Mouse (Mus musculus) liver, embryonic 13.5 days (tissue): ENCODE measurements at regions not wholly inside any gene's neighbourhood (a gene's known extent, or its start where the extent isn't known, plus 50 kb on each side); places are given as distances from the start of the nearest gene placed in this dataset.

Experiments used
- ATAC-seq: fragments of 200-750 bp; cut with Nextera tagmentation; 2 replicates; pipeline ENCODE4 v1.8.0; 2017; ENCODE audit warnings: low read depth, mild to moderate bottlenecking, moderate number of reproducible peaks, moderate library complexity
- DNase-seq: peaks from one replicate; pipeline ENCODE4 v3.0.0; 2022
- H3K27ac ChIP-seq: fragments of 300-500 bp; sonication (generic); 2 replicates; pipeline ENCODE4 v1.5.1; 2015; ENCODE audit warnings: moderate library complexity, mild to moderate bottlenecking, inconsistent platforms
- H3K27me3 ChIP-seq: fragments of 300-500 bp; sonication (generic); 2 replicates; pipeline ENCODE4 v1.6.1; 2015; ENCODE audit warnings: mild to moderate bottlenecking, inconsistent platforms
- H3K36me3 ChIP-seq: fragments of 300-500 bp; sonication (generic); 2 replicates; pipeline ENCODE4 v1.6.1; 2015; ENCODE audit warnings: mild to moderate bottlenecking, inconsistent platforms
- H3K4me1 ChIP-seq: fragments of 300-500 bp; sonication (generic); replicated peaks from 2 replicates; pipeline ENCODE4 v1.6.1; 2015; ENCODE audit warnings: inconsistent platforms
- H3K4me2 ChIP-seq: fragments of 300-500 bp; sonication (generic); 2 replicates; pipeline ENCODE4 v1.6.1; 2015; ENCODE audit warnings: inconsistent platforms, mild to moderate bottlenecking, moderate library complexity
- H3K4me3 ChIP-seq: fragments of 300-500 bp; sonication (generic); replicated peaks from 2 replicates; pipeline ENCODE4 v1.5.1; 2015; ENCODE audit warnings: mild to moderate bottlenecking, inconsistent platforms
- H3K9ac ChIP-seq: fragments of 300-500 bp; sonication (generic); 2 replicates; pipeline ENCODE4 v1.6.1; 2015; ENCODE audit warnings: mild to moderate bottlenecking, inconsistent platforms
- H3K9me3 ChIP-seq: fragments of 300-500 bp; sonication (generic); replicated peaks from 2 replicates; pipeline ENCODE4 v1.6.1; 2016; ENCODE audit warnings: inconsistent platforms
- WGBS: fragments of 180-500 bp; shearing (Covaris S2); methylation state at CpG from one replicate; pipeline ENCODE4 v1.1.7; 2015; ENCODE audit not compliant: insufficient replicate concordance; 5-methylcytosine and 5-hydroxymethylcytosine counted together

GRCm38 (mm10) chr2:114911845-114912500 lies 257.2 kb upstream of the Dph6 start:
- Histone ChIP-seq H3K4me2 (no peak overlapping the region), H3K4me1 (no peaks in the 10 kb centered on the region), H3K9me3 (no peaks in the 10 kb centered on the region), H3K9ac (no peak overlapping the region), H3K27me3 (no peaks in the 10 kb centered on the region), H3K36me3 (no peaks in the 10 kb centered on the region), H3K4me3 (no peak overlapping the region), H3K27ac (no peak overlapping the region)
- 64% methylated on average over 7 of the region's 7 CpGs for WGBS
- DNase-seq (no peak), ATAC-seq (no peak)

GRCm38 (mm10) chr2:114915025-114915690 lies 260.4 kb upstream of the Dph6 start:
- no peak overlapping the region for H3K4me3 ChIP-seq
- no peak for ATAC-seq
- DNase-seq, result no peak

GRCm38 (mm10) chr2:114918420-114919332 lies 263.9 kb upstream of the Dph6 start:
- WGBS, result 69% methylated on average over 16 of the region's 16 CpGs
- Histone ChIP-seq H3K9ac (no peak overlapping the region), H3K4me2 (no peak overlapping the region), H3K36me3 (no peaks in the 10 kb centered on the region), H3K27me3 (no peaks in the 10 kb centered on the region), H3K9me3 (no peaks in the 10 kb centered on the region), H3K4me3 (no peak overlapping the region), H3K27ac (no peak overlapping the region), H3K4me1 (no peaks in the 10 kb centered on the region)
- ATAC-seq, result no peak
- DNase-seq, result no peak

More at GRCm38 (mm10) chr2:114915025-114915690, 260.4 kb upstream of the Dph6 start:
- Histone ChIP-seq H3K4me2 (no peak overlapping the region), H3K27ac (no peak overlapping the region), H3K9me3 (no peaks in the 10 kb centered on the region), H3K27me3 (no peaks in the 10 kb centered on the region), H3K4me1 (no peaks in the 10 kb centered on the region), H3K36me3 (no peaks in the 10 kb centered on the region), H3K9ac (no peak overlapping the region)
- 64% methylated on average over 6 of the region's 6 CpGs for WGBS

- Histone ChIP-seq H3K4me1 (no peaks in the 10 kb centered on the region), H3K27ac (no peak overlapping the region), H3K4me2 (no peak overlapping the region), H3K9me3 (no peaks in the 10 kb centered on the region), H3K27me3 (no peaks in the 10 kb centered on the region), H3K9ac (no peak overlapping the region), H3K4me3 (no peak overlapping the region), H3K36me3 (no peaks in the 10 kb centered on the region)
- 49% methylated on average over 2 of the region's 2 CpGs for WGBS
- no peak for DNase-seq
- ATAC-seq, result no peak
Measured at GRCm38 (mm10) chr2:114923911-114924310, 269.1 kb upstream of the Dph6 start.

DNA sequence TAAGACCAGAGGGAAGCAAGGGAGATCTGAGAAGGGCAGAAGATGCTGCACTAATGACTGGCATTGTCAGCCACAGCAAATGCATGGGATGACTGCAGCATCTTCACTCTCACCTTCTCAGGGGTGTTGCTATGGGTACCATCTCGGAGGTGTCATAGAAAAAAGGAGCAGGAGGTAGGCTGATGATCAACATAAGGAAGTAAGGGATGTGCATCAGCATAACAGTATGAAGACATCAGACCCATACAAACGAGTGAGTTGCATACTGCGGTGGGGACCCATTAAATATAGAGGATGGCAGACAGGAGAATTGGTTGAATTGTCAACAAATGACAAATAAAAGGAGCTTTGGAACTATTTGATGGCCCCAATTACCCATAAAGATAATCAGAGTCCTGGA lies 280.7 kb upstream of the Dph6 start:
- no peaks in the 10 kb centered on the region for H3K36me3 ChIP-seq
- no peak for ATAC-seq
- H3K27ac ChIP-seq, result no peak overlapping the region
- no peak overlapping the region for H3K4me3 ChIP-seq
- H3K4me2 ChIP-seq, result no peak overlapping the region
- no peak overlapping the region for H3K9ac ChIP-seq
- no peaks in the 10 kb centered on the region for H3K27me3 ChIP-seq
- no peaks in the 10 kb centered on the region for H3K9me3 ChIP-seq
- no peak for DNase-seq
- WGBS, result 43% methylated on average over 3 of the region's 3 CpGs
- H3K4me1 ChIP-seq, result no peaks in the 10 kb centered on the region

DNA sequence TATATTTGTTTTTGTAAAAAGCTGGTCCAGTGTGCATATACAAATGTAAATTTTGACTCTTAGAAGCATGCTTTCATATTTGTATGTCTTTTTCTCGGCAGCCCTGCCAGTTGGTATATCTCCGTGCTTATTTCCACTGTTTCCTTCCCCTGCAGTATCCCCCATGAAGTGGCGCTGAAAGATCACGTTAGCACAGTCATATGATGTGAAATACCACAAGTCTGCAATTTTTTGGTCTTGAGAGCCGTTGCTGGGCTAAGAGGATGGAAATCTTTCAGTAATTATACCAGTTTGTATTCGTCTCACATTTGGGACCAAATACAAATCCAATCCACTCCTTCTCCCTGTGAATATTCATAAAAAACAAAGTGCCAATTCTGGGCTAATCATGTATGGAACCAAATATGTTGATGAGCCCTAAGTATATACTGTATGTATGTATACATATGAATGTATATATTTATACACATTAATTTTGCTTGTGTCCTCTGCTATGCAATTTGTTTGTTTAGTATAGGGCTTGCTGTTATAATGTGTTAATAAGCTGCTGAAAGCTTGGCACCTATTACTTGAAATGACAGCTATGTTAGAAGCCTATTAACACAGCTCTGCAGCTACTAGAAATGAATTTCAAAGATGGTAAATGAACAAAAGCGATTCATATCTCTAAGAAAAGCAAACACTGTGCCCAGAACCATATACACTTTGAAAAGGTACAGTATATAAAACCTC lies 283.8 kb upstream of the Dph6 start:
- Histone ChIP-seq H3K27ac (no peak overlapping the region), H3K27me3 (no peaks in the 10 kb centered on the region), H3K9me3 (no peaks in the 10 kb centered on the region), H3K36me3 (no peaks in the 10 kb centered on the region), H3K9ac (no peak overlapping the region), H3K4me3 (no peak overlapping the region), H3K4me1 (no peaks in the 10 kb centered on the region), H3K4me2 (no peak overlapping the region)
- DNase-seq (no peak), ATAC-seq (no peak)
- WGBS, result 47% methylated on average over 7 of the region's 7 CpGs

GRCm38 (mm10) chr2:114966111-114966510 lies 311.3 kb upstream of the Dph6 start:
- Histone ChIP-seq H3K27ac (no peak overlapping the region), H3K4me1 (no peaks in the 10 kb centered on the region), H3K36me3 (no peaks in the 10 kb centered on the region), H3K4me3 (no peak overlapping the region), H3K4me2 (no peak overlapping the region), H3K9ac (no peak overlapping the region), H3K9me3 (no peaks in the 10 kb centered on the region), H3K27me3 (no peaks in the 10 kb centered on the region)
- DNase-seq (no peak), ATAC-seq (no peak)
- WGBS, result 52% methylated on average over 3 of the region's 3 CpGs

DNA sequence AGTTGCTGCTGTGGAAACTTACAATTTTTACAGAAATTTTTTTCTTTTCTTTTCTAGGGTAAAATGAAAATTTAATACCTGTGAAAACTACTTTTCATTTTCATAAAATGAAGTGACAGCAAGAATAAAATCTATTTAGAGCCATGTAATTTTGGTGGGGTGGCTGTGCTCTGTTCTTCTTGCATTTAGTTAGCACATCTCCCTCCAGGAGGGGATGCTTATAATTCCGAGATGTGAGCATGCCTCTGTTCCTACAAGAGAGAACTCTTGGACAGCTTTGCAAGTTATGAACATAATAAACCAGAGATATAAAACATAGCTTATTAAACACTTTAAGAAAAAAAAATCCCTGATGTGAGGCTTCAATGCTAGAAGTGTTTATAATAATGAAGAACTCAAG lies 313.9 kb upstream of the Dph6 start:
- Histone ChIP-seq H3K27me3 (no peaks in the 10 kb centered on the region), H3K36me3 (no peaks in the 10 kb centered on the region), H3K4me2 (no peak overlapping the region), H3K4me3 (no peak overlapping the region), H3K9me3 (no peaks in the 10 kb centered on the region), H3K4me1 (no peaks in the 10 kb centered on the region), H3K27ac (no peak overlapping the region), H3K9ac (no peak overlapping the region)
- ATAC-seq, result no peak
- no peak for DNase-seq
- 32% methylated on average over 1 of the region's 1 CpGs for WGBS

GRCm38 (mm10) chr2:114993419-114993818 lies 338.7 kb upstream of the Dph6 start:
- Histone ChIP-seq H3K4me3 (no peak overlapping the region), H3K9me3 (no peaks in the 10 kb centered on the region), H3K4me1 (no peaks in the 10 kb centered on the region), H3K4me2 (no peak overlapping the region), H3K27me3 (no peaks in the 10 kb centered on the region), H3K36me3 (no peaks in the 10 kb centered on the region), H3K9ac (no peak overlapping the region), H3K27ac (no peak overlapping the region)
- ATAC-seq (no peak), DNase-seq (no peak)

- Histone ChIP-seq H3K4me2 (no peak overlapping the region), H3K4me1 (no peaks in the 10 kb centered on the region), H3K9ac (no peak overlapping the region), H3K4me3 (no peak overlapping the region), H3K27ac (no peak overlapping the region), H3K27me3 (no peaks in the 10 kb centered on the region), H3K9me3 (no peaks in the 10 kb centered on the region), H3K36me3 (no peaks in the 10 kb centered on the region)
- ATAC-seq, result no peak
- 59% methylated on average over 2 of the region's 2 CpGs for WGBS
- DNase-seq, result no peak
Measured at GRCm38 (mm10) chr2:114993882-114994281, 339.1 kb upstream of the Dph6 start.

DNA sequence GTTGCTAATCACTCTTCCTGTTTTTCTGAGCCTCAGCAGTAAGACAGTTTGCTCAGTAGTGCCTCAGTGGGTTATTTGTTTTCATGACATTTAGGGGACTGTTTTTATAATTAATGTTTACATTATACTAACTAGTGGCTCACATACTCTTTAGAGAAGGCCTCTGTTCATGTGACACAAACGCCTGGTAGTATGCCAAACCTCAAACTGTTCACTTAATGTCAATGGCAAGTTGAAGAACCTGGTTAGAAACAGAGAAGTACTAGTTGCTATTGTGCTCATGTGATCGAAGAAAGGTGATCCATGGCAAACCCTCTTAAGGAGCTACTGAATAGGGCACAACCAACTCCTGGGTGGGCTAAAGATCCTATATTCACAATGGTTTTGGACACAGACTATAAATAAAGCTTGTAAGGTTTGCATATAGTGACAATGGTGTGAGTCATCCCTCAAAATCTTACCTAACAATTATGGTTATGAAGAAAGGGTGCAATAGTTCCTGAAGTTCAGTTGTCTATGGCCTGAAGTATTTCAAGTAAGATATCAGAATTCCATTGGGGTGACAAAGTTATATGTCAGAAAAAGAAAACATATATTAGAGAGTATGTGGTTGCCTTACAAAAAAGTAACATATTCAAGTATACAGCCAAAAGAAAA lies 340.1 kb upstream of the Dph6 start:
- H3K36me3 ChIP-seq, result no peaks in the 10 kb centered on the region
- no peaks in the 10 kb centered on the region for H3K4me1 ChIP-seq
- DNase-seq (no peak), ATAC-seq (no peak)
- no peaks in the 10 kb centered on the region for H3K27me3 ChIP-seq
- 47% methylated on average over 2 of the region's 2 CpGs for WGBS
- no peaks in the 10 kb centered on the region for H3K9me3 ChIP-seq
- no peak overlapping the region for H3K9ac ChIP-seq
- H3K27ac ChIP-seq, result no peak overlapping the region
- no peak overlapping the region for H3K4me3 ChIP-seq
- no peak overlapping the region for H3K4me2 ChIP-seq
